Mouse (Mus musculus): ENCODE data around the gene Ubtf.

The Ubtf gene

DNA sequence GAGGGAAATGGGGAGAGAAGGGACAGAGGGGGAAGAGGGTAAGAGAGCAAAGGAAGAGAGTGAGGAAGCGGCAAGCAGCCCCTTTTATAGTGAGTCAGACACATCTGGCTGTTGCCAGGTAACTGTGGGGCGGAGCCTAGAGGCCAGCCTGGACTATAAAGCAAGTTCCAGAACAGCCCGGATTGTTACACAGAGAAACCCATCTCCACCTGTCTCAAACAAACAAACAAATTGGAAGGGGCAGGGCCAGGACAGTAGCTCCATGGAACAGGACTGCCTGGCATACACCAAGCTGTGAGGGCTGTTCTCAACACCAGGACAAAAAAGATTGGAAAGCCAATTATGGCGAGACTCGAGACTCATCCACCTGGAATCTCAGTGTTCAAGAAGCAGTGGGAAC lies 27.4 kb upstream of the Ubtf start:
- DNase-seq (ENCODE audit: low read depth, low spot score) = no peak

DNA sequence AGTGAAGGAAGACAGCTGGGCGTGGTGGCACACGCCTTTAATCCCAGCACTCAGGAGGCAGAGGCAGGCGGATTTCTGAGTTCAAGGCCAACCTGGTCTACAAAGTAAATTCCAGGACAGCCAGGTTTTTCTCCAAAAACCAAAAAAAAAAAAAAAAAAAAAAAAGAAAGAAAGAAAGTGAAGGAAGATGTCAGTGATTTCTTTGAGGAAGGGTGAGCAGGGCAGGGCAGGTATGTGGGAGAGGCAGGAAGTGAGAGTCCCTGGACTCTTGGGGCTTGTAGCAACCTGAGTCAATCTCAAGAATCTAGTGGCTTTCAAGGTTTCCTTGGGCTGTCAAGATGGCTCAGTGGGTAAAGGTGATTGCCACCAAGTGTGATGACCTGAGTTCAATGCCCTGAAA lies 24.9 kb upstream of the Ubtf start:
- no peak for DNase-seq (ENCODE audit: low read depth, low spot score)

- DNase-seq (ENCODE audit: low read depth, low spot score) = no peak
Measured at GRCm38 (mm10) chr11:102342742-102343141, 23.2 kb upstream of the Ubtf start.

- DNase-seq (ENCODE audit: low read depth, low spot score) = no peak
Measured at GRCm38 (mm10) chr11:102341101-102341500, 21.6 kb upstream of the Ubtf start.

GRCm38 (mm10) chr11:102339624-102340023 lies 20.1 kb upstream of the Ubtf start:
- DNase-seq (ENCODE audit: low read depth, low spot score) = no peak

GRCm38 (mm10) chr11:102339195-102339594 lies 19.7 kb upstream of the Ubtf start:
- no peak for DNase-seq (ENCODE audit: low read depth, low spot score)

DNA sequence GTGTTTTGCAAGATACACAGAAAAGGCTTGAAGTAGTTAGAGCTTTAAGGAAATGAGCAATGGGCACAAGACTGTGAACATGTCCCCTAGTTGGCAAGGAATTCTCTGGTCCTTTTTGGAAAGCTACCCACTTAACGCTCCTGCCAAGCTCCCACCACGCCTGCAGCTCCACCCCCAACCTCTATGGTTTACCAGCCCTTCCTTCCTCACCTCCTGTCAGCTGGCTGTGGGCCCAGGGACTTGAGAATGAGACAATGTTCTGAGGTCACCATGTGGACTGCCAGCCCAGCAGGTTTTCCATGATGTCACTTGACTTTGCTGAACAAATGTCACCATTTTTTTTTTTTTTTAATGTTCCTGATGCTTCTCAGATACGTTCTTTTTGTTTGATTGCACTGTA lies 19.0 kb upstream of the Ubtf start:
- peak; percentile 24 for DNase-seq (ENCODE audit: low read depth, low spot score)

- DNase-seq (ENCODE audit: low read depth, low spot score) = no peak
Measured at GRCm38 (mm10) chr11:102337921-102338320, 18.4 kb upstream of the Ubtf start.

DNA sequence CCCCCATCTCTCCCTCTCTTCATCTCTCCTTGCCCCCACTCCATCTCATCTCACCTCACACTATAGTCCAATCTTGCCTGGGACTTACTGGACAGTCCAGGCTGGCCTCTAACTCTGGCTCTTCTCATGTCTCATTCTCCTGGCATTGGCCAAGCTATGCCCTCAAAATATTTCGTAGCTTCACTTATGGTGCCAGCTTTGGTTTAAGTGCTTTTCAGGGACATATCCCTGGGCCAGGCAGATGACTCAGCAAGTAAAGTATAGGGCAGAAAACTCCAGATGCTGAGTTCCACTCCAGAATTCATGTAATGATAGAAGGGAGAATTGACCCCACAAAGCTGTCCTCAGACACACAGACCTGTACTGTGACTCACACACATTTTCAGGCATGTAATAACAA lies 16.6 kb upstream of the Ubtf start:
- DNase-seq (ENCODE audit: low read depth, low spot score) = no peak

GRCm38 (mm10) chr11:102334973-102335700 lies 15.6 kb upstream of the Ubtf start:
- DNase-seq (ENCODE audit: low read depth, low spot score) = no peak

- DNase-seq (ENCODE audit: low read depth, low spot score) = no peak
Measured at GRCm38 (mm10) chr11:102334010-102334409, 14.5 kb upstream of the Ubtf start.

GRCm38 (mm10) chr11:102333061-102333460 lies 13.5 kb upstream of the Ubtf start:
- no peak for DNase-seq (ENCODE audit: low read depth, low spot score)

DNA sequence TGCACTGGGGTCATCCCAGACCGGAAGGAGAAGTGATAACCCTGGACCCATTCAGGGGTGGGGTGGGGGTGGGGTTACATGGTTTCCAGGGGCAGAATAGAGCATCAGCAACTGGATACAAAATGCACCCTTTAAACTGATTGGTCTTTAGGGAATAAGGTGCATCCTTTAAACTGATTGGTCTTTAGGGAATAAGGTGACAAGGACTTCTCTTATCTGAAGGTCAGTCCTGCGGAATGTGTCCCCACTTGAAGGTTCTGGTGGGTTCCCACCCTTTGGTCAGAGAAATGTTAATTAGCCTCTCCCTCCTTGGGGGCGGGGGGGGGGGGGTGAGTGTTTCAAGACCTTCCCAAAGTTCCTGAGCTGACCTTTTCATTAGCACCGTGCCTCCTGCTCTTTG lies 12.3 kb upstream of the Ubtf start:
- no peak for DNase-seq (ENCODE audit: low read depth, low spot score)

GRCm38 (mm10) chr11:102330039-102330438 lies 10.5 kb upstream of the Ubtf start:
- DNase-seq (ENCODE audit: low read depth, low spot score) = no peak

GRCm38 (mm10) chr11:102329518-102329917 lies 10.0 kb upstream of the Ubtf start:
- no peak for DNase-seq (ENCODE audit: low read depth, low spot score)

- DNase-seq (ENCODE audit: low read depth, low spot score) = no peak
Measured at GRCm38 (mm10) chr11:102327839-102328238, 8.3 kb upstream of the Ubtf start.

DNA sequence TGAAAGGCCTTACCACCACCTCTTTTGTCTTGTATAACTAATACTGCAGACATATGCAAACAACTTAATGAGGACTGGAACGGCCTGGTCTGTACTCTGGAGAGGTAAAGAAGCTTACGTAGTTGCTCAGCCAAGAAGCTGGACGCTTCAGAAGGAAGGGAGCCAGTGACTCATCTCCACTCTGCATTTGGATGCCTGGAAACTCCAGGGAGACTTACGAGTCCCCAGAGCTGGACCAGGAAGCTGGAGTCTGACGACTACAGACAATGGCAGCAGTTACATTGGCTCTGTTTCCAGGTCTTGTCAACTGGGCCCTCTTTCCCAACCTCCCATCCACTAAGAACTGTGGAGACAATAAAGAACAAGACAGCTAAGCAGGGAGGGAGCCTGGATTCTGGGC lies 7.7 kb upstream of the Ubtf start:
- no peak for DNase-seq (ENCODE audit: low read depth, low spot score)

DNA sequence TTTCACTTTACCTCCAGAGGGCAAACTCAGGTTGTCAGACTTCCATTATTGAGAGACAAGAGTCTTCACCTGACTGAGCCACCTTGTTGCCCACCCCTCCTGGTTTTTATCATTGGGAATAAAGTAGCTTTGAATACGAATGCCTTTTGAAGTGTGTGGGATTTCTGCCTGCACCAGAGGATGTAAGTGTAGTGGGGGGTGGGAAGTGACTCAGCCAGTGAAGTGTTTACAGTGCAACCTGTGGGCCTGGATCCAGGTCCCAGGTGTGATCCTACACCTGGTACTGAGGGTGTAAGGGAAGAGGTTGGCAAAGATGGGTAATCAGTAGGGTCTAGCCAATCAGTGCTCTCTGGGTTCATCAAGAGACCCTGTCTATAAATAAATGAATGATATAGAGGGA lies 4.0 kb upstream of the Ubtf start:
- no peak for DNase-seq (ENCODE audit: low read depth, low spot score)

DNA sequence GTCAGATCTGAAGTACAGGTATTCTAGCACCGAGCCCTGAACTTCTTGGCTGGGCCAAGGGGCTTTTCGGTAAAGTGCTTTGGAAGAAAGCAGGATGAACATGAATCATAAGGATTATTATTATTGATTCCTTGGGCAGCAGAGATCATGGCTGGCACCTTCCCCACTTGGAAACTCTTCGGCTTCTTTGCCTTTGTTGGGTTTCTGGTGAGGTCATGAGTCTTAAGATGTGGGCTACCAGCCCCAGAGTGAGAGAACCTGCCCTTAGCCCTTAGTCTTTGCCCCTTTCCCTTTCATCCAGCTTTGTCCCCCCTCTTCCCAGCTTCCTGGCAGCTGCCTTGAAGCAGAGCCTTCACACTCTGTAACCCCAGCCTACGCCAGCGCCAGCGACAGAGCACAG lies 2.4 kb upstream of the Ubtf start:
- no peak for DNase-seq (ENCODE audit: low read depth, low spot score)

DNA sequence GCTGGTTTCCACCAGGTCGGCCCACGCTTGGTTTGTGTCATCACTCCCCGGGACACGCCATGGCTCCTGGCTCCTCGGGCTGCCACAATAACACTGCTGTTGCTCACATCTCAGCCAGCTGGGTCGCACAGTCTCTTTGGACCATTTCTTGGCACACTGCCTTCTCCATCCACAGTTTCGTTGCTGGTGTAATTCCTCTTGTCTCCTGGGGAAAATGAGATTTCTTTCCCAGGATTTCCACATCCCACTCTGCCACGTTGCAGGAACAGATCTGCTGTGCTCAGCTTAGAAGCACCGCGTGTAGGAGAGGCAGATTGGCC lies 1.1 kb upstream of the Ubtf start:
- DNase-seq (ENCODE audit: low read depth, low spot score) = no peak

GRCm38 (mm10) chr11:102319941-102320685 lies 571 bp upstream of the Ubtf start:
- peak; percentile 87 for DNase-seq (ENCODE audit: low read depth, low spot score)

- peak; percentile 73 for DNase-seq (ENCODE audit: low read depth, low spot score)
Measured at GRCm38 (mm10) chr11:102318576-102319409, 749 bp downstream of the Ubtf start.

Data from CD4-positive helper T cell, adult 2 months (primary cell).